Mouse (Mus musculus): ENCODE results near the gene Tspan14. TPM values are rescaled to one million over a fixed set of nuclear protein-coding genes. Genes with fewer than 3 reads are reported as not detected.
A peak's percentile ranks its signal among the peaks of the same experiment; 100 is the strongest.

Tspan14 gene
- polyA plus RNA-seq, 1 experiment from 2014 or later, result 87.6 TPM

GRCm38 (mm10) chr14:40959586-40959985, 7.0 kb downstream of the Tspan14 start:
- no peak for ATAC-seq (ENCODE audit: insufficient number of reproducible peaks, insufficient read depth, low FRiP score, low TSS enrichment)
- no peaks in the 10 kb centered on the region for H3K27me3 ChIP-seq
- H3K36me3 ChIP-seq, result no peaks in the 10 kb centered on the region
- no peak overlapping the region for H3K9ac ChIP-seq
- 0 out of 2 replicates have a peak overlapping the region, but pooled peaks have one; percentile 78 for H3K27ac ChIP-seq
- no peak overlapping the region for H3K4me3 ChIP-seq
- peaks cover 78% of the 10 kb centered on the region for H3K4me1 ChIP-seq
- H3K4me2 ChIP-seq (replicated peaks), result no peak overlapping the region
- no peaks in the 10 kb centered on the region for H3K9me3 ChIP-seq
- WGBS, result 35% methylated on average over 3 of the region's 3 CpGs

GRCm38 (mm10) chr14:40958986-40959381, 7.6 kb downstream of the Tspan14 start:
- Histone ChIP-seq H3K27me3 (no peaks in the 10 kb centered on the region), H3K4me3 (no peak overlapping the region), H3K4me2 (replicated peaks) (no peak overlapping the region), H3K4me1 (peaks cover 79% of the 10 kb centered on the region), H3K36me3 (no peaks in the 10 kb centered on the region), H3K9ac (no peak overlapping the region), H3K9me3 (no peaks in the 10 kb centered on the region), H3K27ac (peak overlapping the region; percentile 78)
- no peak for ATAC-seq (ENCODE audit: insufficient number of reproducible peaks, insufficient read depth, low FRiP score, low TSS enrichment)
- WGBS, result 30% methylated on average over 2 of the region's 2 CpGs

GRCm38 (mm10) chr14:40958083-40958985, 8.3 kb downstream of the Tspan14 start:
- H3K27ac ChIP-seq, result peak overlapping the region; percentile 78
- no peaks in the 10 kb centered on the region for H3K9me3 ChIP-seq
- H3K4me3 ChIP-seq, result no peak overlapping the region
- peaks cover 83% of the 10 kb centered on the region for H3K4me1 ChIP-seq
- no peaks in the 10 kb centered on the region for H3K27me3 ChIP-seq
- peak overlapping the region; percentile 17; the same call in 1 of the 2 replicates for H3K4me2 ChIP-seq (replicated peaks)
- no peaks in the 10 kb centered on the region for H3K36me3 ChIP-seq
- no peak for ATAC-seq (ENCODE audit: insufficient number of reproducible peaks, insufficient read depth, low FRiP score, low TSS enrichment)
- 29% methylated on average over 4 of the region's 4 CpGs for WGBS
- no peak overlapping the region; the same call in 1 of the 2 replicates for H3K9ac ChIP-seq

- Histone ChIP-seq H3K36me3 (no peaks in the 10 kb centered on the region), H3K27ac (peak overlapping the region; percentile 78), H3K9ac (no peak overlapping the region; the same call in 1 of the 2 replicates), H3K9me3 (no peaks in the 10 kb centered on the region), H3K27me3 (no peaks in the 10 kb centered on the region), H3K4me1 (peaks cover 84% of the 10 kb centered on the region), H3K4me2 (replicated peaks) (peak overlapping the region; percentile 17; the same call in 1 of the 2 replicates), H3K4me3 (no peak overlapping the region)
- no peak for ATAC-seq (ENCODE audit: insufficient number of reproducible peaks, insufficient read depth, low FRiP score, low TSS enrichment)
- WGBS, result 48% methylated on average over 3 of the region's 3 CpGs
These were observed 9.0 kb downstream of the Tspan14 start for GRCm38 (mm10) chr14:40957607-40958006.

- Histone ChIP-seq H3K9me3 (no peaks in the 10 kb centered on the region), H3K27ac (peak overlapping the region; percentile 92), H3K4me2 (replicated peaks) (peak overlapping the region; percentile 36), H3K36me3 (no peaks in the 10 kb centered on the region), H3K4me3 (no peak overlapping the region), H3K9ac (peak overlapping the region; percentile 36; the same call in 1 of the 2 replicates), H3K27me3 (no peaks in the 10 kb centered on the region), H3K4me1 (peaks cover 81% of the 10 kb centered on the region)
- WGBS, result 22% methylated on average over 13 of the region's 13 CpGs
- peak; percentile 76 for ATAC-seq (ENCODE audit: insufficient number of reproducible peaks, insufficient read depth, low FRiP score, low TSS enrichment)
These were observed 10.1 kb downstream of the Tspan14 start for GRCm38 (mm10) chr14:40956252-40957146.

GRCm38 (mm10) chr14:40955596-40956251, 10.9 kb downstream of the Tspan14 start:
- 14% methylated on average over 10 of the region's 10 CpGs for WGBS
- Histone ChIP-seq H3K4me2 (replicated peaks) (peak overlapping the region; percentile 36), H3K27me3 (no peaks in the 10 kb centered on the region), H3K9me3 (no peaks in the 10 kb centered on the region), H3K9ac (peak overlapping the region; percentile 30; the same call in 1 of the 2 replicates), H3K36me3 (no peaks in the 10 kb centered on the region), H3K4me1 (peaks cover 83% of the 10 kb centered on the region), H3K4me3 (no peak overlapping the region), H3K27ac (peak overlapping the region; percentile 92)
- peak; percentile 16; the same call in 1 of the 2 replicates for ATAC-seq (ENCODE audit: insufficient number of reproducible peaks, insufficient read depth, low FRiP score, low TSS enrichment)

- ATAC-seq (ENCODE audit: insufficient number of reproducible peaks, insufficient read depth, low FRiP score, low TSS enrichment), result no peak
- Histone ChIP-seq H3K9me3 (no peaks in the 10 kb centered on the region), H3K36me3 (no peaks in the 10 kb centered on the region), H3K27me3 (no peaks in the 10 kb centered on the region), H3K9ac (no peak overlapping the region), H3K4me1 (peaks cover 85% of the 10 kb centered on the region), H3K4me3 (no peak overlapping the region), H3K4me2 (replicated peaks) (peak overlapping the region; percentile 36; the same call in 1 of the 2 replicates), H3K27ac (peak overlapping the region; percentile 92)
- WGBS, result 53% methylated on average over 1 of the region's 1 CpGs
These were observed 11.5 kb downstream of the Tspan14 start for GRCm38 (mm10) chr14:40955146-40955545.

GRCm38 (mm10) chr14:40953381-40953780, 13.2 kb downstream of the Tspan14 start:
- no peaks in the 10 kb centered on the region for H3K36me3 ChIP-seq
- no peak overlapping the region for H3K9ac ChIP-seq
- H3K4me3 ChIP-seq, result no peak overlapping the region
- WGBS, result 52% methylated on average over 5 of the region's 5 CpGs
- H3K4me2 ChIP-seq (replicated peaks), result no peak overlapping the region
- H3K27ac ChIP-seq, result peak overlapping the region; percentile 41
- H3K27me3 ChIP-seq, result no peaks in the 10 kb centered on the region
- H3K4me1 ChIP-seq, result peaks cover 81% of the 10 kb centered on the region
- no peaks in the 10 kb centered on the region for H3K9me3 ChIP-seq
- ATAC-seq (ENCODE audit: insufficient number of reproducible peaks, insufficient read depth, low FRiP score, low TSS enrichment), result no peak

GRCm38 (mm10) chr14:40952715-40953114, 13.9 kb downstream of the Tspan14 start:
- Histone ChIP-seq H3K9ac (no peak overlapping the region), H3K27ac (peak overlapping the region; percentile 41)
- no peak for ATAC-seq (ENCODE audit: insufficient number of reproducible peaks, insufficient read depth, low FRiP score, low TSS enrichment)

GRCm38 (mm10) chr14:40952301-40952700, 14.3 kb downstream of the Tspan14 start:
- Histone ChIP-seq H3K4me2 (replicated peaks) (no peak overlapping the region), H3K4me1 (peaks cover 78% of the 10 kb centered on the region), H3K27ac (no peak overlapping the region), H3K36me3 (no peaks in the 10 kb centered on the region), H3K9ac (no peak overlapping the region), H3K4me3 (no peak overlapping the region), H3K27me3 (no peaks in the 10 kb centered on the region), H3K9me3 (no peaks in the 10 kb centered on the region)
- no peak for ATAC-seq (ENCODE audit: insufficient number of reproducible peaks, insufficient read depth, low FRiP score, low TSS enrichment)
- 69% methylated on average over 3 of the region's 3 CpGs for WGBS

More at GRCm38 (mm10) chr14:40952715-40953114, 13.9 kb downstream of the Tspan14 start:
- no peaks in the 10 kb centered on the region for H3K9me3 ChIP-seq
- no peaks in the 10 kb centered on the region for H3K27me3 ChIP-seq
- no peak overlapping the region for H3K4me2 ChIP-seq (replicated peaks)
- no peaks in the 10 kb centered on the region for H3K36me3 ChIP-seq
- H3K4me3 ChIP-seq, result no peak overlapping the region
- H3K4me1 ChIP-seq, result peaks cover 81% of the 10 kb centered on the region
- 12% methylated on average over 2 of the region's 2 CpGs for whole genome bisulfite sequencing

All from embryonic facial prominence, embryonic 12.5 days (tissue).